Mouse (Mus musculus) ES-E14 (cell line): ENCODE data around the gene Kcnk18. TPM values are rescaled to one million over a fixed set of nuclear protein-coding genes. Genes with fewer than 3 reads are reported as not detected.

Experiments
- DNase-seq: peaks from one replicate; pipeline ENCODE4 v3.0.0-alpha.2; 2013; ENCODE audit warnings: low read depth, low spot score
- H3K27ac ChIP-seq: 2 replicates; pipeline ENCODE4 v1.5.1; 2012; ENCODE audit warnings: low read depth, mild to moderate bottlenecking, low read length, moderate library complexity, mixed read lengths; ENCODE audit not compliant: poor library complexity, insufficient read depth, severe bottlenecking
- H3K36me3 ChIP-seq: 2 replicates; pipeline ENCODE4 v1.6.1; 2012; ENCODE audit warnings: mild to moderate bottlenecking, low read length, moderate library complexity, mixed read lengths; ENCODE audit not compliant: control insufficient read depth, poor library complexity, insufficient read depth, severe bottlenecking
- H3K4me1 ChIP-seq, 2 experiments: fragments of 150-350 bp in 1 of 2; sonication (generic) in 1 of 2; 2 replicates each; pipeline ENCODE4 v1.6.1; 2012; ENCODE audit warnings: low read length in 2 of 2, mild to moderate bottlenecking in 1 of 2, mixed read lengths in 1 of 2; ENCODE audit not compliant: control insufficient read depth in 2 of 2, insufficient read depth in 2 of 2, poor library complexity in 1 of 2
- H3K4me3 ChIP-seq, 2 experiments: fragments of 150-350 bp in 1 of 2; sonication (generic) in 1 of 2; 2 replicates each; pipeline ENCODE4 v1.5.1; 2012; ENCODE audit warnings: low read length in 2 of 2, low read depth in 1 of 2, mild to moderate bottlenecking in 1 of 2, mixed read lengths in 1 of 2; ENCODE audit not compliant: insufficient read depth in 1 of 2, poor library complexity in 1 of 2, severe bottlenecking in 1 of 2
- H3K9ac ChIP-seq: 2 replicates; pipeline ENCODE4 v1.6.1; 2012; ENCODE audit warnings: low read depth, mild to moderate bottlenecking, low read length, mixed read lengths; ENCODE audit not compliant: poor library complexity, insufficient read depth, severe bottlenecking
- H3K9me3 ChIP-seq: fragments of 150-350 bp; sonication (generic); 2 replicates; pipeline ENCODE4 v1.6.1; 2012; ENCODE audit warnings: low read depth, mild to moderate bottlenecking, low read length; ENCODE audit not compliant: control insufficient read depth, insufficient read depth
- CHD2 ChIP-seq: IDR thresholded peaks from 2 replicates; pipeline ENCODE4 v1.6.1; 2014; ENCODE audit warnings: mild to moderate bottlenecking, low read depth, low read length, inconsistent platforms
- HCFC1 ChIP-seq: IDR thresholded peaks from 2 replicates; pipeline ENCODE4 v1.6.1; 2012; ENCODE audit warnings: low read length, inconsistent platforms, borderline replicate concordance; ENCODE audit not compliant: insufficient read depth
- MAFK ChIP-seq: IDR thresholded peaks from 2 replicates; pipeline ENCODE4 v1.6.1; 2014; ENCODE audit warnings: mild to moderate bottlenecking, low read depth, low read length, inconsistent platforms; ENCODE audit not compliant: insufficient read depth
- ZC3H11A ChIP-seq: IDR thresholded peaks from 2 replicates; pipeline ENCODE4 v1.6.1; 2012; ENCODE audit warnings: low read depth, mild to moderate bottlenecking, inconsistent platforms, low read length, borderline replicate concordance
- ZNF384 ChIP-seq: IDR thresholded peaks from 2 replicates; pipeline ENCODE4 v1.6.1; 2012; ENCODE audit warnings: low read depth, low read length, inconsistent platforms
- in situ Hi-C, 2 experiments: fragments of 600-800 bp; cut with MboI; formaldehyde crosslinking; loops; one replicate each; pipeline ENCODE4 v1.15.1; 2025; ENCODE audit warnings: low sequenced_read_pairs in 2 of 2, inconsistent platforms in 1 of 2; ENCODE audit not compliant: unreplicated experiment in 2 of 2
- total RNA-seq: library from RNA; depleted of rRNA; stranded (reverse); fragments of 300-350 nt; gene quantifications from 2 replicates; pipeline ENCODE4 v1.2.3, GENCODE M21; 2012

Gene Kcnk18
- total RNA-seq, 1 experiment: 0.18 TPM

DNA sequence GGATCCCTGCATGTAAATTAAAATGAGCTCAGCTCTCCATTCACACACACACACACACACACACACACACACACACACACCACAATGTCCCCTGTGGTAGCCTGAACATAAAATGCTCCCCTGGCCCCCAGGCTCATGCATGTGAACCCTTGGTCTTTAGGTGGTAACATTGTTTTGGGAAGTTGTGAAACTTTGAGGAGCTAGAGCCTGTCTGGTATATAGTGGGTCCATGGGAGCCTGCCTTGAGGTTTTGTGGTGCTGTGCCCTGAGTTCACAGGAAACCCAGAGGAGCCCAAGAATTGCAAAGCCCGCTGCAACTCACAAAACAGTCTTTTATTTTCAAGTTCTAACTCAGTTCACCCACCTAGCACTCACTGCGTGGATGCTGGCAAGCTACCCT is 33.6 kb downstream of the Kcnk18 start:
- no peaks in the 10 kb centered on the region for H3K9me3 ChIP-seq
- in situ Hi-C loops: no loop called here
- no peak overlapping the region for H3K27ac ChIP-seq
- H3K9ac ChIP-seq: no peak overlapping the region
- H3K4me1 ChIP-seq: no peaks in the 10 kb centered on the region
- TF ChIP-seq ZNF384 (no peak), MAFK (no peak)
- H3K4me3 ChIP-seq: no peak overlapping the region
- DNase-seq: no peak
- no peaks in the 10 kb centered on the region for H3K36me3 ChIP-seq

DNA sequence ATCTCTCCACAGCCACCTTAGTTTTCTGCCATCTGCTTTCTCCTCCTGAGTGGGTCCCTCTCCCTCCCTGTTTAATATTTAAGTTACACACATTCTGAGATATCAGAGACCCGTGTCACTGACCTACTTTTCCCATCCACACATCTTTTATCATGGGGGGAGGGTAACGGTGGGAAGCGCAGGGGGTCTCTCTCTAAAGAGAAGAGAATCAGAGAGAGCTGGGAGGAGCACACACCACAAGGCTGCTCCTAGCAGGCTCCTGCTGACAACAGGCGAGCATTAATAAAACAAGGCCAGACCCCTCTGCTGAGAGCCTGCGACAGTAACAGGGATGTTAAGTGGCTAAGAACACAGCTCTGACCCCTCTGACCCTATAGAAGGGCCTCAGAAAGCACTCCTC is 40.6 kb downstream of the Kcnk18 start:
- in situ Hi-C loops: no loop called here
- no peak for DNase-seq
- 0 out of 4 replicates have a peak, but pooled peaks cover 0 to 2% of the 10 kb centered on the region in 2 experiments for H3K4me1 ChIP-seq
- no peak overlapping the region for H3K9ac ChIP-seq
- no peak overlapping the region for H3K4me3 ChIP-seq
- no peaks in the 10 kb centered on the region for H3K9me3 ChIP-seq
- TF ChIP-seq ZNF384: no peak
- TF ChIP-seq MAFK: no peak
- no peak for TF ChIP-seq ZC3H11A
- no peak for TF ChIP-seq CHD2
- no peak for TF ChIP-seq HCFC1
- no peaks in the 10 kb centered on the region for H3K36me3 ChIP-seq
- no peak overlapping the region for H3K27ac ChIP-seq

DNA sequence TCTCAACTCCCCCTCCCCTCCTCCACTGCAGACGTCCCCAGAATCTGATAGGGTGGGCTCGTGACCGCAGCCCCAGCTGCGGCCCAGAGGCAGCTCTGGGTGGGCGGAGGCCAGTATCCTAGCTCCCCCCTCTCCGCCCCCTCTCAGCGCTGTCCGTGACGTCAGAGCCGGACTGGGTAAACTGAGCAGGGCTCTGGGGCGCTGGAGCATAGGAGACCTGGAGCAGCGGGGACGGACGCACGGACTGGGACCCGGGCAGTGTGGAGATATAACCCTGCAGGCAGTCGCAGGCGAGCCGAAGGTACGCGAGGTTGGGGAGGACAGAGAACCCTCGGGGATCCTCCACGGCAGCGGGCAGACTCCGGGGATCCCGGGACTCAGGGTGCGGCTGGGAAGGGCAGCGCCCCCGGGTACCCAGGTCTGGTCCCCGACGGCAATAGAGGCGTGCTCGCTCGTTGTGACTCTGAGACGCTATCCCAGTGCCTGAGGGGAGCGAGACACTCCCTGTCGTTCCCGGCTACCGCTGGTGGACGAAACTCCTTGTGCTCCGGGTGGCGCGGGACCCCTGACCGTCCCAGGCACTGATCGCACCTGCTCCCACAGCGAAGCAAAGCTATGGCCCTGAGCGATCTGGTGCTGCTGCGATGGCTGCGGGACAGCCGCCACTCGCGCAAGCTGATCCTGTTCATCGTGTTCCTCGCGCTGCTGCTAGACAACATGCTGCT is 41.9 kb downstream of the Kcnk18 start, which contains the start of gene Slc18a2:
Slc18a2 (plus strand) TSS at position 179 of the 725 bp plus-strand sequence.
- Histone ChIP-seq H3K4me3 (peak within 1 kb of the TSS; percentile 58 to 72), H3K27ac (no peak within 1 kb of the TSS), H3K9me3 (no peaks in the 10 kb centered on the region), H3K4me1 (0 out of 4 replicates have a peak, but pooled peaks cover 0 to 2% of the 10 kb centered on the region in 2 experiments), H3K9ac (peak within 1 kb of the TSS; percentile 39; the same call in 1 of the 2 replicates), H3K36me3 (no peaks in the 10 kb centered on the region)
- no peak for TF ChIP-seq ZNF384
- TF ChIP-seq CHD2: no peak
- no peak for TF ChIP-seq MAFK
- no peak for TF ChIP-seq ZC3H11A
- TF ChIP-seq HCFC1: no peak
- in situ Hi-C loops: no loop called here
- no peak for DNase-seq

DNA sequence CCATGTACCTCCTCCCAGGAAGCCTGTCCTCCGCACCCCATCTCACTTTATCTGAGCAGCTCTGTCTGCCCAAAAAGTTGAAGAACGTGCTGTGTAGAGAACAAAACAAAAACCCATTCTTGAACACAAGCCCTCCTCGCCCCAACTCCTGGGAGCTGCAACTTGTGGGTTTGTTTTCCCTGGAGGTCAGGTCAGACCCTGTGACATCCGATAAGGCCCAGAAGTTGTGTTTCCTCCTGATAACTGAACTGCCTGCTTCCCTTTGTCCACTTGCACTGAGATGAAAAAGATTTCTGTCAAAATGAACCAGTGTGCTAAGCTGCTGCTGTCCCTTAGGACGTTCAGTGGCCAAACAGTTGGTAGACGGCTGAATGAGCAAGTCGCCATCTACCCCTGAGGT is 42.6 kb downstream of the Kcnk18 start:
- H3K27ac ChIP-seq: no peak overlapping the region
- H3K36me3 ChIP-seq: no peaks in the 10 kb centered on the region
- H3K9me3 ChIP-seq: no peaks in the 10 kb centered on the region
- DNase-seq: no peak
- no peak overlapping the region; a peak in 1 of 4 replicates for H3K4me3 ChIP-seq
- TF ChIP-seq ZNF384 (no peak), HCFC1 (no peak), CHD2 (no peak), ZC3H11A (no peak), MAFK (no peak)
- 0 out of 4 replicates have a peak, but pooled peaks cover 0 to 2% of the 10 kb centered on the region in 2 experiments for H3K4me1 ChIP-seq
- in situ Hi-C loops: no loop called here
- no peak overlapping the region for H3K9ac ChIP-seq

DNA sequence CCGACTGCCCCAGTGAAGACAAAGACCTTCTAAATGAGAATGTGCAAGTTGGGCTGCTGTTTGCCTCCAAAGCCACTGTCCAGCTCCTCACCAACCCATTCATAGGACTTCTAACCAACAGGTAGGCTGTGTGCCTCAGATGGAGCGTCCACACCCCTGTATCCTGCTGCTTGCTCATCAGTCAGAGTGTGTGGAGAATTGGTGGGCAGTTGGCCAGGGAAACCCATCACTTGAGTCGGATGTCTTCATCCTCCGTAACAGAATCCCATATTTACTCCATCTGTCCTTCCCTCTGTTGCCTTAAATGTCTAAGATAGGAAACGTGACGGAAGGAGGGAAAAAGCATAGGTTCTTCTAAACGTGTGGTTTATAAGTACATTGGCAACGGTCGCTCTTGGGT is 44.2 kb downstream of the Kcnk18 start:
- 0 out of 4 replicates have a peak, but pooled peaks cover 0 to 2% of the 10 kb centered on the region in 2 experiments for H3K4me1 ChIP-seq
- no peak overlapping the region for H3K27ac ChIP-seq
- no peak for DNase-seq
- TF ChIP-seq CHD2: no peak
- no peak for TF ChIP-seq MAFK
- TF ChIP-seq HCFC1: no peak
- TF ChIP-seq ZNF384: no peak
- no peak for TF ChIP-seq ZC3H11A
- in situ Hi-C loops: no loop called here
- no peak overlapping the region for H3K9ac ChIP-seq
- no peak overlapping the region for H3K4me3 ChIP-seq
- H3K9me3 ChIP-seq: no peaks in the 10 kb centered on the region
- no peaks in the 10 kb centered on the region for H3K36me3 ChIP-seq
